Mouse (Mus musculus) 3134 (cell line): ENCODE data around the gene Fat4.

Experiments used
- DNase-seq: peaks from one replicate; pipeline ENCODE4 v3.0.0-alpha.2; 2011; ENCODE audit warnings: low spot score; ENCODE audit not compliant: insufficient read length; ENCODE audit errors: extremely low read depth

Fat4 gene

GRCm38 (mm10) chr3:38906832-38907231 lies 20.1 kb downstream of the Fat4 start:
- DNase-seq = no peak

GRCm38 (mm10) chr3:38907676-38908425 lies 21.1 kb downstream of the Fat4 start:
- DNase-seq = no peak

DNA sequence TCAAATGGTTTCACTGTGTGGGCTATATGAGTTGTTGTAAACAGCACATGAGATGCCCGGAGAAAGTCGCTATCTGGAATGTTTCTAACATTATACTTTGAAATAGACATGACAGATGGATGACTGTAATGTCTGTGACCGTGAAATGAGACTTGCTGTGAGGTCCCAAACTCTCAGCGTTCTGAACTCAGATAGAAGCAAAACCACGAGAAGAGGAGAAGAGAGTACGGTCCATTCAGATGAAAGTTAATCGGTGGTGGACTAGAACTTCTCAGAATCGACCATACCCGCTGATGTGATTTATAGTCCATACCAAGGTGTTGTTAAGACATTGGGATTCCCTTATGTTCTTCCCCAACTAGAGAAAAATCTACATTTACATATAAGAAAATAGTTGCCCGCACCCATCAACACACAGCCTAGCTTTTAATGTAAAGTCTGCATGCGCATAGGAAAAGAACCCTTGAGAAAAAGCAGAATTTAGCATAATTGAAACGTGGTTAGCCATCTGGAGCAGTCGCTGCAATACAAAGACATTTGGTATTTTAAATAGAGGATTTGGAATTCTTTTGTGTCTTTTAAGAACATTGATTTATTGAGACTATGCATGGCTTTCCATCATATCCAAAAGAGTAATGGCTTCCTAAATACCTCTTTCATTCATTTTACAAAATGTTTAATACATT lies 21.8 kb downstream of the Fat4 start:
- no peak for DNase-seq

DNA sequence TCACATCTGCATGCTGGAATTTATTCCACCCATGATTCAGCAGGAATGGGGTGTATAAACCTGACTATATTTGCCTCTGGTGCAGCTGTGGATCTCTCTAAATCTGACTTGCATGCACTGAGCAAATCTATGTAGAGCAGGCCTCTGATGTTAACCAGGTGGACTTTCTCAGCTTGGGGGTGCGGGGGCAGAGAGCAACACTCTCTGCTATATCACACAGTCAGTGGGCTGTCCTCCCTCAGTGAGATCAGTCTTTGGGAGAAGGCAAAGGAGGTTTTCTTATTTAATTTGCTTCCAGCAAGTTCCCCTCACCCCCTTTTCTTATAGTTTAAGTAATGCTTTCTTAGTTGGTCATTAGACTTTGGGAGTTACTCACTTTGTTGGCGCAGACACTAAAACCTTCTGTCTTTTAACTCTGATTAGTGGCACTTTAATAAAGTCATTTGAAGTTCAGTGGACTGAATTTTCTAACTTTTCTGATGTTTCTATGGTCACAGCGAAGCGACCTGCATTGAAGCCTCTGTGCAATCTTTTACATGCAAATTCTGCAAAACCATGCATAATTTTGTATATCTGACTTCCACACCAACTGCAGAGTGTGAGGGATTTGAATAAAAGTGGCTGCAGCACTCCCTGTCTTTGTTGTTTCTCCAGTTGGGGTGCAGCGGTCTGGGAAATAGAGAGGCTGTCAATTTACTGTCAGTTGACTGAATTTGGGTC lies 26.2 kb downstream of the Fat4 start:
- DNase-seq = no peak

- DNase-seq = no peak
These were observed 26.9 kb downstream of the Fat4 start for GRCm38 (mm10) chr3:38913488-38914105.

GRCm38 (mm10) chr3:38918926-38919325 lies 32.2 kb downstream of the Fat4 start:
- DNase-seq = no peak

GRCm38 (mm10) chr3:38921031-38921430 lies 34.3 kb downstream of the Fat4 start:
- no peak for DNase-seq

DNA sequence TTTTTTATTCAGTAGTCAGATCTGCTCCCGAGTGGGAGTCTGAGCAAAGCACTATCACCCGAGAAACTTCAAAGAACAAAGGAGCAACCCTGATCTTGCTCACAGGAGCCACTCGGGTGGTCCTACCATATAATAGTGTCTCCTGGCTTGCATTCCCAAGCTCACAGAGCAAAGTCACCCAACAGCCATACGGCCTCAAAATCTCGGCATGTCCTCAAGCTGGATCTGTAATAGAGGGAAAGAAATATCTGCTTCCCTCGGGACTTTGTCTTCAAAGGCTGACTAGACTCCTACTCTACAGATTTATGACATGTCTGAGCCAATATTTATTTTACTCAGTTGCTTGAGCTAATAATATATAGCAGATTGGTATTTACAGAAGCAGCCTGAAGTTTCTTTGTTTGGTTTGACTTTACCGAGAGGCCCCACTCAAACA lies 36.5 kb downstream of the Fat4 start:
- no peak for DNase-seq

- DNase-seq = no peak
These were observed 41.4 kb downstream of the Fat4 start for GRCm38 (mm10) chr3:38928076-38928686.

DNA sequence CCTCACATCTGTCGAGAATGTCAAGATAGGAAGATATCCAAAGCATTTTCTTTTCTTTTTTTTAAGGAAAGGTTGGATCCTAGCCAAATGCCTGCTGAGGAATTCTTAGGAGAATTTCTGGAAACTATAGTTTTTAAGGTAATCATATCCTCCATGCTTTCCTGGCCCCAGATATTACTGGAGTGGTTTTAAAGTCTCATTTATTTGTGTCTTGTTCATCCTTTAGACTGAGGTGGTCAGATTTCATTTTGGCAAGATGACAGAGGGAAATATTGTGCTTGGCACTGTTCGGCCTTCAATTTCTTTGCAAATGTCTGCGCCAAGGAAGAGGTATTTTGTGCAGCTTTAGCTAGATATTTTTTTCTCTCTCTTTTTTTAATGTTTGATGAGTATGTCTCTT lies 42.0 kb downstream of the Fat4 start:
- DNase-seq = no peak

DNA sequence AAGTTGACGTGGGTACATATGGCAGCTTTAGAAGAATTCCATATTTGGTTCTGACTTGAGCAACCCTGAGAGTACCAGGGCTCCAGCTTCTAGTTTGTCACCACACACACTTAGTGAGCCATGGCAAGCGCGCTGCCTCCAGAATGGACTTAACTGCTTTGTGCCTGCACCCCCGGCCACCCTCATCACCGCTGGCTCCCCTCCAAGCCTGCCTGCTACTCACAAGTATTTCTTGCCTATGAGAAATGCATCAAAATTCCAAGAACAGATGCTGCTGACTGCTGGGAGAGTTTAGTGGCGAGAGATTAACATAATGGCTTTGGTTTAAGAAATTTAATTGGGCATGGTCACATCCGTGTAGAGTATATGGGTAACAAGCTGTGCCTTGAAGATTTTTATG lies 48.0 kb downstream of the Fat4 start:
- DNase-seq = no peak

GRCm38 (mm10) chr3:38936485-38936884 lies 49.7 kb downstream of the Fat4 start:
- DNase-seq = peak; percentile 15

DNA sequence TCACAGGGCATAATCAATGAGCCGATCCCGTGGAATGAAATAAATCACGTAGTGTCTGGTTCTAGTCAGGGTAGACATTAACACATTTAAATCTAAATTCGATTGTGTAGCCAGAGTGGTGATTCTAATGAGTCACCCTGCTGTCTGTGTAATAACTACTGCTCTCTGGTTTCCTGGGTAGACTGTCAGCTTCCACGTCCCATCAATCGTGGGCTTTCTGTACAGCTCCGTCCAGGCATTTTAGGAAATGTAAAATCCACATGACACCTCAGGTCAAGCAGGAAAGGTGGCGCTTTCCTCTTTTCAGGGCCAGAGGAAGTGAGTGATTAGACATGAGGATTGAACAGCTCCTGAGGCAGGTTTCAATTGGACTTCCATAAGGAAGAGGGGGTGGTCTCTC lies 50.4 kb downstream of the Fat4 start:
- no peak for DNase-seq

DNA sequence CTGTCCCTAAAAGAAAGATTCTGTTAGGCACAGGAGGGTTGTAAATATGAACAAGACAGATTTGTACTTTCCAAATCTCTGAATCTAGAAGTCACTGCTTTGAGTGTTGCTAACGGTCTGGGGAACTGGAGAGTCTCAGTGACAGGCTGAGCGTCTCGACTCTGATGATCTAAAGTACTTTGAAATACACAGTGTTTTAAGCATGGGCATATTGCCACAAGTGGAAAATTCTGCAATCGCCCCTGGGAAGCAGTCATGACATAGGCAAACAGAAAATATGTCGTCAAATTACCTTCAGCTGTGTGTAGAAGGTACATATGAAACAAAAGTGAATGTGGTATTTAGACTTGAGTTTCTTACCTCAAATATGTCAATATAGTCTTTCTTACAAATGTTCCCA lies 51.4 kb downstream of the Fat4 start:
- no peak for DNase-seq

DNA sequence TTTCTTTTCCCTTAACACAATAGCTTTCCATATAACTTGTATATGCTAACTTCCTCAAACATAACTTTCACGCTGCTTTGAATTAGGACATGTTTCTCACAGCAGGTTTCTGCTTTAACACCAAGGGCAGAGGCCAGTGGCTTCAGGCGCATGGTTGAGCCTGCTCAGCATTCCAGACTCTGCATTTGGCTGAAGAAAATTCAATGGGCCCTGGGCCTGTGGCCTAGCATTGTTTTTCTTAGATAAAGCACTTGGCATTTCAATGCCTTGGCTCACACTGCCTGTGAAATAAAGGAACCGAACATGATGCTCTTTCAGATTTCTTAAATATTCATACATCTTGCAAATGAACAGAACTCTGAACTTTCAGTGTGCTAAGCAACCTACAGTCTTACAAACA lies 52.8 kb downstream of the Fat4 start:
- DNase-seq = no peak

GRCm38 (mm10) chr3:38940327-38940726 lies 53.6 kb downstream of the Fat4 start:
- no peak for DNase-seq

GRCm38 (mm10) chr3:38945157-38945556 lies 58.4 kb downstream of the Fat4 start:
- no peak for DNase-seq

DNA sequence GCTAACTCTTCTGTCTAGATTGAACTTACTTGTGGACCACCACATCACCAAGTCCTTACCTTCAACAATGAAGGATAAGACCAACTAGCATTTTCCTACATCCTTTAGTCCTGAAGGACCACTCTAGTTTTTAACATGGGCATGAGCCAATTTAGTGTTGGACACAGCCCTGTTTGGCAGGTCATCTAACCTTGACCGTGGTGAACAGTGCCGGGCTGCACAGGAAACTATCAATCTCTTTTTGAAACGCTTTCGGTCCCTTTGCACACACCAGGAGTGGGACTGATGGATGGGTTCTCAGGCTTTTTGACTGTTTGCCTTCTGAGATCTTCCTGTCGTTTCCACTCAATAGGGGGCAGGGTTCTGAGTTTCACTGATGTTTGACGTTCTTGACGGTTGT lies 61.0 kb downstream of the Fat4 start:
- DNase-seq = no peak

- DNase-seq = no peak
These were observed 65.9 kb downstream of the Fat4 start for GRCm38 (mm10) chr3:38952602-38953001.

- DNase-seq = no peak
These were observed 67.5 kb downstream of the Fat4 start for GRCm38 (mm10) chr3:38954196-38954595.
